Mouse (Mus musculus): Measurements from ENCODE around the gene Tmem98. TPM values are rescaled to one million over a fixed set of nuclear protein-coding genes. Genes with fewer than 3 reads are reported as not detected.

Gene Tmem98
- polyA plus RNA-seq, 1 experiment, result 9.6 TPM

GRCm38 (mm10) chr11:80846115-80846514 lies 36.1 kb downstream of the Tmem98 start:
- DNase-seq (ENCODE audit: low read depth in 1 of 2, low spot score in 2 of 2), result no peak

DNA sequence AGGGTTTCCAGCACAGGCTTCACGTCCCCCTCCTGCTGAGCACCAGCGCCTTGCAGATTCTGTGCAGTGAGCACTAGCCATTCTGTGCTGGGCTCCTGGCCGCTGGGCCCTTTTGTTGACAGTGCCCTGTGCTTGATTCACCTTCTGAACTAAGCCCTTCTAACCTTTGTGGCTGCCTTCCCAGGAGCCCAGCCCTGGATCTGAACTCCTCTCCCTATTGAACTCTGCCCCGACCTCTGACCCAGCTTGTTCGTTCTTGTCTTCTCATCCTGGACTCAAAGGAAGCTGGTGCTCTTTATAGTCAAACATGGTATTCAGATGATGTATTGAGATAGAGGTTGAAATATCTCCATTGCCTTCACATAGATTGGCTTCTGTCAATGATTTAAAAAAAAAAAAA lies 38.2 kb downstream of the Tmem98 start:
- no peak overlapping the region for H3K4me3 ChIP-seq (ENCODE audit: extremely low read depth, insufficient read depth, insufficient read length)
- 86% methylated on average over 5 of the region's 5 CpGs for WGBS
- DNase-seq (ENCODE audit: low read depth in 1 of 2, low spot score in 2 of 2), result no peak
- no peaks in the 10 kb centered on the region for H3K27me3 ChIP-seq (ENCODE audit: control insufficient read depth, insufficient read depth, low read length)
- H3K36me3 ChIP-seq (ENCODE audit: control insufficient read depth, insufficient read depth, low read length), result no peaks in the 10 kb centered on the region
- H3K4me1 ChIP-seq (ENCODE audit: control insufficient read depth, insufficient read depth, insufficient read length), result no peaks in the 10 kb centered on the region
- H3K27ac ChIP-seq (ENCODE audit: insufficient read depth, low read length), result no peak overlapping the region
- TF ChIP-seq CTCF (IDR thresholded peaks at IDR 0.05; ENCODE audit: extremely low read depth, insufficient read depth, insufficient read length, insufficient replicate concordance) (no peak), POLR2A (IDR thresholded peaks at IDR 0.05; ENCODE audit: low read depth, low read length) (no peak)

More at GRCm38 (mm10) chr11:80846115-80846514, 36.1 kb downstream of the Tmem98 start:
- WGBS, result 47% methylated on average over 3 of the region's 3 CpGs
- Histone ChIP-seq H3K4me3 (ENCODE audit: extremely low read depth, insufficient read depth, insufficient read length) (no peak overlapping the region), H3K27ac (ENCODE audit: insufficient read depth, low read length) (no peak overlapping the region), H3K4me1 (ENCODE audit: control insufficient read depth, insufficient read depth, insufficient read length) (no peaks in the 10 kb centered on the region), H3K36me3 (ENCODE audit: control insufficient read depth, insufficient read depth, low read length) (no peaks in the 10 kb centered on the region), H3K27me3 (ENCODE audit: control insufficient read depth, insufficient read depth, low read length) (no peaks in the 10 kb centered on the region)
- no peak for TF ChIP-seq CTCF (IDR thresholded peaks at IDR 0.05; ENCODE audit: extremely low read depth, insufficient read depth, insufficient read length, insufficient replicate concordance)
- TF ChIP-seq POLR2A (IDR thresholded peaks at IDR 0.05; ENCODE audit: low read depth, low read length), result no peak

DNA sequence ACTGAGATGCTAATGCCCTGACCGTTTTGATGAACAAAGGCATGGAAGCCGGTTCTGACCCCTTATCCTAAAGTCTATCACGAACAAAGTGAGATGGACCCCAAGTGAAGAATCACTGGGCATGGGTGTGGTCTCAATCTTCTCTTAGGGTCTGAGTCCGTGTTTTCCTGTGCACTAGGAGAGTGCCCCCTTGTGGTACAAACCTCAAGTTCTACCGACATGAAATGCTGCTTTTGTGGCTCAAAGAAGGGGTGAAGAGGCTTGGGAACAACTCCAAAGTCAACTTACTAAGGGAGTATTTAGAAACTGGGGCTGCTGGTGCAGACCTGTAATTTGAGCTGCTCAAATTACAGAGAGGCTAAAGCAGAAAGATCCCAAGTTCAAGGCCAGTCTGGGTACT lies 41.9 kb downstream of the Tmem98 start:
- TF ChIP-seq CTCF (IDR thresholded peaks at IDR 0.05; ENCODE audit: extremely low read depth, insufficient read depth, insufficient read length, insufficient replicate concordance) (no peak), POLR2A (IDR thresholded peaks at IDR 0.05; ENCODE audit: low read depth, low read length) (no peak)
- H3K36me3 ChIP-seq (ENCODE audit: control insufficient read depth, insufficient read depth, low read length), result no peaks in the 10 kb centered on the region
- no peak overlapping the region for H3K4me3 ChIP-seq (ENCODE audit: extremely low read depth, insufficient read depth, insufficient read length)
- H3K4me1 ChIP-seq (ENCODE audit: control insufficient read depth, insufficient read depth, insufficient read length), result no peaks in the 10 kb centered on the region
- H3K27me3 ChIP-seq (ENCODE audit: control insufficient read depth, insufficient read depth, low read length), result no peaks in the 10 kb centered on the region
- DNase-seq (ENCODE audit: low read depth in 1 of 2, low spot score in 2 of 2), result no peak
- no peak overlapping the region for H3K27ac ChIP-seq (ENCODE audit: insufficient read depth, low read length)
- 40% methylated on average over 5 of the region's 5 CpGs for WGBS

DNA sequence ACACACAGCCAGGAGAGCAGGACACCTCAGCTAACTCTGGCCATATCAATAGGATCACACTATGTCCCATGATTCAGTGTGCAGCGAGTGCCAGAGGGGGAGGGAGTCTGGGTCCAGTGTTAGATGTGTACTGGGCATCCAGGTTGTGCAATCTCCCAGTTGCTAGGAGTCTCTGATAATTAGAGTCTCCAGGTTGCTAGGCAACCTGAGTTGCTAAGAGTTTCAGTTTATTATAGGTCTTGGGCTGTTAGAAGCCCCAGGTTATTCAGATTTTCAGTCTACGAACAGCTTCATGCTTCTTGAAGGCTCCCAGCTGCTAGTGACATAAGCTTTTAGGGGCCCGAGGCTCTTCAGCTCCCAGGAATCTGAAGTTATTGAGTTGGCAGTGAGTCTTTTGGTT lies 43.0 kb downstream of the Tmem98 start:
- TF ChIP-seq CTCF (IDR thresholded peaks at IDR 0.05; ENCODE audit: extremely low read depth, insufficient read depth, insufficient read length, insufficient replicate concordance) (no peak), POLR2A (IDR thresholded peaks at IDR 0.05; ENCODE audit: low read depth, low read length) (no peak)
- 74% methylated on average over 3 of the region's 3 CpGs for WGBS

DNA sequence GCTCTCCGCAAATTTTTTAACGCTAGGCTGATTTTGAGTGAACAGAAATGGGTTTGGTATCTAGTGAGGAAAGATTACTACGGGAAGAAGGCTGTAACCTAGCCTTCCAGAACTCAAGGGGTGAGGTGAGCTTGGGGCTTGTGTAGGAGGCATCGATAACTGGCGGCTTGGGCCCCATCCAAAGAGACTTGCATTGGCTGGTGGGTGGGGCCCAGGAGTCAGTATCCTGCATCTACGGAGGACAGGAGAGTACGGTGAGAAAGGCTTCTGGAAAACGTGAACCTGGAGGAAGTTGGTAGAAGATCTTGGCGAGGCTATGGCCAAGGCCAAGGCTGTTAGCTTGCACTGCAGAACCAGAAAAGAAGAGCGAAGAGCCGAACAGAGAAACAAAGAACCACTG lies 44.5 kb downstream of the Tmem98 start:
- TF ChIP-seq POLR2A (IDR thresholded peaks at IDR 0.05; ENCODE audit: low read depth, low read length) (no peak), CTCF (IDR thresholded peaks at IDR 0.05; ENCODE audit: extremely low read depth, insufficient read depth, insufficient read length, insufficient replicate concordance) (no peak)
- 83% methylated on average over 11 of the region's 11 CpGs for WGBS
- H3K4me1 ChIP-seq (ENCODE audit: control insufficient read depth, insufficient read depth, insufficient read length), result no peaks in the 10 kb centered on the region
- H3K27me3 ChIP-seq (ENCODE audit: control insufficient read depth, insufficient read depth, low read length), result no peaks in the 10 kb centered on the region
- H3K27ac ChIP-seq (ENCODE audit: insufficient read depth, low read length), result no peak overlapping the region
- no peaks in the 10 kb centered on the region for H3K36me3 ChIP-seq (ENCODE audit: control insufficient read depth, insufficient read depth, low read length)
- H3K4me3 ChIP-seq (ENCODE audit: extremely low read depth, insufficient read depth, insufficient read length), result no peak overlapping the region
- no peak for DNase-seq (ENCODE audit: low read depth in 1 of 2, low spot score in 2 of 2)

More for the DNA sequence above, 43.0 kb downstream of the Tmem98 start:
- H3K27me3 ChIP-seq (ENCODE audit: control insufficient read depth, insufficient read depth, low read length), result no peaks in the 10 kb centered on the region
- no peak overlapping the region for H3K27ac ChIP-seq (ENCODE audit: insufficient read depth, low read length)
- no peaks in the 10 kb centered on the region for H3K4me1 ChIP-seq (ENCODE audit: control insufficient read depth, insufficient read depth, insufficient read length)
- H3K4me3 ChIP-seq (ENCODE audit: extremely low read depth, insufficient read depth, insufficient read length), result no peak overlapping the region
- DNase-seq (ENCODE audit: low read depth in 1 of 2, low spot score in 2 of 2), result no peak
- H3K36me3 ChIP-seq (ENCODE audit: control insufficient read depth, insufficient read depth, low read length), result no peaks in the 10 kb centered on the region

- whole genome bisulfite sequencing, result 71% methylated on average over 7 of the region's 7 CpGs
- no peak for DNase-seq (ENCODE audit: low read depth in 1 of 2, low spot score in 2 of 2)
- Histone ChIP-seq H3K36me3 (ENCODE audit: control insufficient read depth, insufficient read depth, low read length) (no peaks in the 10 kb centered on the region), H3K4me3 (ENCODE audit: extremely low read depth, insufficient read depth, insufficient read length) (no peak overlapping the region), H3K27ac (ENCODE audit: insufficient read depth, low read length) (no peak overlapping the region), H3K27me3 (ENCODE audit: control insufficient read depth, insufficient read depth, low read length) (no peaks in the 10 kb centered on the region), H3K4me1 (ENCODE audit: control insufficient read depth, insufficient read depth, insufficient read length) (no peaks in the 10 kb centered on the region)
- TF ChIP-seq CTCF (IDR thresholded peaks at IDR 0.05; ENCODE audit: extremely low read depth, insufficient read depth, insufficient read length, insufficient replicate concordance), result no peak
- no peak for TF ChIP-seq POLR2A (IDR thresholded peaks at IDR 0.05; ENCODE audit: low read depth, low read length)
Measured at GRCm38 (mm10) chr11:80854908-80855307, 44.9 kb downstream of the Tmem98 start.

DNA sequence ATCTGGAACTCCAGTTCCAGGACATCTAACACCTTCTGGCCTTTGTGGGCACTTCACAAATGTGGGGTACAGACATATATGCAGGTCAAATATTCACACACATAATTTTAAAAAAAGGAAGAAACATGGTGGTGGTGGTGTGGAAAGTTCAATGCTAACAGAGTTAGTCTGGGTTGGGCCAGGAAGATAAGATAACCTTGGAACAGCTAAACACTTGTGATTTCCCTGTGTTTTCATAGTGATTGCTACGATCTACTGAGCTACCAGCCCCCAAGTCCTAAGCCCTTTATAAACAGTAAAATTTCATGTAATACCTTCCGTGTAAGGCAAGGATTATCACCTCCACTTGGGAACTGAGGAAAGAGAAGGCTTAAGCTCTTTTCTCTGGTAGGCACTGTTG lies 46.9 kb downstream of the Tmem98 start:
- TF ChIP-seq CTCF (IDR thresholded peaks at IDR 0.05; ENCODE audit: extremely low read depth, insufficient read depth, insufficient read length, insufficient replicate concordance) (no peak), POLR2A (IDR thresholded peaks at IDR 0.05; ENCODE audit: low read depth, low read length) (no peak)
- Histone ChIP-seq H3K4me3 (ENCODE audit: extremely low read depth, insufficient read depth, insufficient read length) (no peak overlapping the region), H3K4me1 (ENCODE audit: control insufficient read depth, insufficient read depth, insufficient read length) (no peaks in the 10 kb centered on the region), H3K36me3 (ENCODE audit: control insufficient read depth, insufficient read depth, low read length) (no peaks in the 10 kb centered on the region), H3K27ac (ENCODE audit: insufficient read depth, low read length) (no peak overlapping the region), H3K27me3 (ENCODE audit: control insufficient read depth, insufficient read depth, low read length) (no peaks in the 10 kb centered on the region)
- WGBS, result 85% methylated on average over 2 of the region's 2 CpGs
- DNase-seq (ENCODE audit: low read depth in 1 of 2, low spot score in 2 of 2), result no peak

Measured in spleen, adult 2 months (tissue).